Mouse (Mus musculus) thymus, adult 2 months (tissue): Measurements from ENCODE around the gene Neb.

Experiments
- CTCF ChIP-seq: fragments of 200-500 bp; IDR thresholded peaks from 2 replicates; pipeline ENCODE4 v1.5.1; 2012; ENCODE audit warnings: mild to moderate bottlenecking, control low read depth, low read length, moderate library complexity, borderline replicate concordance; ENCODE audit not compliant: control insufficient read depth, poor library complexity, insufficient read depth; ENCODE audit errors: extremely low read depth
- POLR2A ChIP-seq: fragments of 200-500 bp; IDR thresholded peaks from 2 replicates; pipeline ENCODE4 v1.6.1; 2012; ENCODE audit warnings: mild to moderate bottlenecking, low read length, control low read depth, moderate library complexity; ENCODE audit not compliant: control insufficient read depth, poor library complexity, insufficient read depth; ENCODE audit errors: extremely low read depth

- TF ChIP-seq POLR2A: no peak
- TF ChIP-seq CTCF: no peak
Observed at GRCm38 (mm10) chr2:52367248-52367647, 11.0 kb downstream of the Neb start.
